Mouse (Mus musculus) liver, embryonic 14.5 days (tissue): ENCODE data around the gene Lrrc41. TPM values are rescaled to one million over a fixed set of nuclear protein-coding genes. Genes with fewer than 3 reads are reported as not detected.

Source experiments
- ATAC-seq: fragments of 200-750 bp; cut with Nextera tagmentation; 2 replicates; pipeline ENCODE4 v1.8.0; 2017; ENCODE audit warnings: moderate number of reproducible peaks, mild to moderate bottlenecking, moderate library complexity; ENCODE audit not compliant: insufficient read depth
- DNase-seq, 3 experiments: peaks; one replicate each; pipeline ENCODE4 v3.0.0-alpha.2; 2012 to 2013; ENCODE audit warnings: low read depth in 3 of 3, low spot score in 3 of 3
- H3K27ac ChIP-seq: fragments of 300-500 bp; sonication (generic); 2 replicates; pipeline ENCODE4 v1.5.1; 2014; ENCODE audit warnings: moderate library complexity, mild to moderate bottlenecking, control low read depth, inconsistent platforms
- H3K27me3 ChIP-seq: fragments of 300-500 bp; sonication (generic); 2 replicates; pipeline ENCODE4 v1.6.1; 2014; ENCODE audit warnings: mild to moderate bottlenecking, low read length, moderate library complexity; ENCODE audit not compliant: control insufficient read depth, insufficient read depth
- H3K36me3 ChIP-seq: fragments of 300-500 bp; sonication (generic); replicated peaks from 2 replicates; pipeline ENCODE4 v1.6.1; 2014; ENCODE audit warnings: low read depth; ENCODE audit not compliant: control insufficient read depth, insufficient read depth
- H3K4me1 ChIP-seq, 2 experiments: fragments of 200-500 bp in 1 of 2; fragments of 300-500 bp in 1 of 2; sonication (generic) in 1 of 2; replicated peaks; 2 replicates each; pipeline ENCODE4 v1.6.1; 2012 to 2014; ENCODE audit warnings: antibody characterized with exemption in 1 of 2, inconsistent platforms in 1 of 2, low read length in 1 of 2; ENCODE audit not compliant: control insufficient read depth in 2 of 2, insufficient read depth in 2 of 2
- H3K4me2 ChIP-seq: fragments of 300-500 bp; sonication (generic); 2 replicates; pipeline ENCODE4 v1.6.1; 2014; ENCODE audit warnings: low read depth, mild to moderate bottlenecking, control low read depth, moderate library complexity
- H3K4me3 ChIP-seq, 2 experiments: fragments of 200-500 bp in 1 of 2; fragments of 300-500 bp in 1 of 2; sonication (generic) in 1 of 2; 2 replicates each; pipeline ENCODE4 v1.5.1; 2012 to 2014; ENCODE audit warnings: low read depth in 2 of 2, low read length in 2 of 2, mild to moderate bottlenecking in 2 of 2, control low read depth in 1 of 2, inconsistent platforms in 1 of 2, moderate library complexity in 1 of 2; ENCODE audit not compliant: insufficient read depth in 1 of 2
- H3K9ac ChIP-seq: fragments of 300-500 bp; sonication (generic); replicated peaks from 2 replicates; pipeline ENCODE4 v1.6.1; 2014; ENCODE audit warnings: mild to moderate bottlenecking, control low read depth, moderate library complexity
- H3K9me3 ChIP-seq: fragments of 300-500 bp; sonication (generic); 2 replicates; pipeline ENCODE4 v1.6.1; 2016; ENCODE audit warnings: low read length, mixed read lengths; ENCODE audit not compliant: control insufficient read depth
- CTCF ChIP-seq: IDR thresholded peaks from 2 replicates; pipeline ENCODE4 v1.5.1; 2016; ENCODE audit warnings: antibody characterized with exemption, low read depth, control low read depth
- EP300 ChIP-seq: IDR thresholded peaks from 2 replicates; pipeline ENCODE4 v1.6.1; 2016; ENCODE audit warnings: antibody characterized with exemption, low read depth
- WGBS: fragments of 180-500 bp; shearing (Covaris S2); extraction: QIAGEN DNeasy Blood & Tissue Kit; methylation state at CpG from one replicate; pipeline ENCODE4 v1.1.7; 2014; ENCODE audit not compliant: insufficient replicate concordance; 5-methylcytosine and 5-hydroxymethylcytosine counted together
- polyA plus RNA-seq, 2 experiments: library from polyadenylated mRNA; depleted of rRNA in 1 of 2; stranded (reverse) in 1 of 2; unstranded in 1 of 2; fragments of >200 nt; fragmentation: Nextera tagmentation in 1 of 2; extraction: Ambion mirVana in 1 of 2; gene quantifications; 2 replicates each; pipeline versions ENCODE4 v1.2.1 to v1.2.3; 2012 to 2014

Gene Lrrc41
- polyA plus RNA-seq, 2 experiments, result 13.4 to 24.1 TPM

- no peaks in the 10 kb centered on the region for H3K9me3 ChIP-seq
- H3K4me1 ChIP-seq, result peaks cover 8 to 13% of the 10 kb centered on the region in 2 experiments
- 1% methylated on average over 35 of the region's 35 CpGs for WGBS
- peak within 1 kb of the TSS; percentile 93 for H3K27ac ChIP-seq
- peak; percentile 80 to 89 (median 81) for DNase-seq
- H3K27me3 ChIP-seq, result no peaks in the 10 kb centered on the region
- H3K4me3 ChIP-seq, result peak within 1 kb of the TSS; percentile 66 to 91
- H3K36me3 ChIP-seq, result no peaks in the 10 kb centered on the region
- H3K4me2 ChIP-seq, result peak within 1 kb of the TSS; percentile 90
- ATAC-seq, result peak; percentile 96
- peak within 1 kb of the TSS; percentile 77 for H3K9ac ChIP-seq
- 0 out of 2 replicates have a peak, but pooled peaks have one; percentile 18 for TF ChIP-seq EP300
- no peak for TF ChIP-seq CTCF
Measured at GRCm38 (mm10) chr4:116053399-116053961, 21.6 kb upstream of the Lrrc41 start, which contains the start of gene Nsun4. TSS of gene Nsun4 (minus strand) at chr4:116053876.

- TF ChIP-seq EP300, result no peak
- TF ChIP-seq CTCF, result 0 out of 2 replicates have a peak, but pooled peaks have one; percentile 28
- no peak overlapping the region for H3K9ac ChIP-seq
- DNase-seq, result no peak
- no peak overlapping the region for H3K4me2 ChIP-seq
- H3K36me3 ChIP-seq, result no peaks in the 10 kb centered on the region
- ATAC-seq, result no peak
- 0% methylated on average over 1 of the region's 1 CpGs for WGBS
- no peak overlapping the region for H3K27ac ChIP-seq
- H3K9me3 ChIP-seq, result no peaks in the 10 kb centered on the region
- H3K27me3 ChIP-seq, result no peaks in the 10 kb centered on the region
- peaks cover 5 to 9% of the 10 kb centered on the region in 2 experiments for H3K4me1 ChIP-seq
- H3K4me3 ChIP-seq, result no peak overlapping the region
Measured at GRCm38 (mm10) chr4:116057559-116057958, 17.5 kb upstream of the Lrrc41 start.

GRCm38 (mm10) chr4:116059012-116059726, 15.9 kb upstream of the Lrrc41 start:
- Histone ChIP-seq H3K4me3 (no peak overlapping the region), H3K4me2 (no peak overlapping the region), H3K27ac (no peak overlapping the region), H3K4me1 (peaks cover 4% of the 10 kb centered on the region in 2 experiments), H3K9ac (no peak overlapping the region), H3K9me3 (no peaks in the 10 kb centered on the region), H3K27me3 (no peaks in the 10 kb centered on the region), H3K36me3 (no peaks in the 10 kb centered on the region)
- DNase-seq (no peak), ATAC-seq (no peak)
- TF ChIP-seq CTCF (no peak), EP300 (no peak)
- WGBS, result 58% methylated on average over 5 of the region's 5 CpGs

- Histone ChIP-seq H3K27ac (no peak overlapping the region), H3K36me3 (peaks cover 26% of the 10 kb centered on the region), H3K4me3 (no peak overlapping the region), H3K27me3 (no peaks in the 10 kb centered on the region), H3K4me1 (peaks cover 0 to 3% of the 10 kb centered on the region in 2 experiments; a peak in 1 of 4 replicates), H3K9ac (no peak overlapping the region), H3K9me3 (no peaks in the 10 kb centered on the region), H3K4me2 (no peak overlapping the region)
- DNase-seq (no peak), ATAC-seq (no peak)
- TF ChIP-seq CTCF, result no peak
- no peak for TF ChIP-seq EP300
- 4% methylated on average over 1 of the region's 1 CpGs for WGBS
Measured at GRCm38 (mm10) chr4:116063855-116064254, 11.2 kb upstream of the Lrrc41 start.

- H3K27me3 ChIP-seq, result no peaks in the 10 kb centered on the region
- no peak overlapping the region for H3K9ac ChIP-seq
- H3K9me3 ChIP-seq, result no peaks in the 10 kb centered on the region
- H3K4me1 ChIP-seq, result peaks cover 8 to 9% of the 10 kb centered on the region in 2 experiments
- TF ChIP-seq EP300, result no peak
- TF ChIP-seq CTCF, result no peak
- DNase-seq, result no peak
- no peak overlapping the region for H3K4me2 ChIP-seq
- no peak overlapping the region for H3K4me3 ChIP-seq
- no peak for ATAC-seq
- H3K36me3 ChIP-seq, result peaks cover 38% of the 10 kb centered on the region
- 71% methylated on average over 6 of the region's 6 CpGs for WGBS
- H3K27ac ChIP-seq, result no peak overlapping the region
Measured at GRCm38 (mm10) chr4:116070116-116070515, 5.0 kb upstream of the Lrrc41 start.
